Comparison of ENCODE assay signal across 14 mouse cellular contexts in the genomic region with DNA sequence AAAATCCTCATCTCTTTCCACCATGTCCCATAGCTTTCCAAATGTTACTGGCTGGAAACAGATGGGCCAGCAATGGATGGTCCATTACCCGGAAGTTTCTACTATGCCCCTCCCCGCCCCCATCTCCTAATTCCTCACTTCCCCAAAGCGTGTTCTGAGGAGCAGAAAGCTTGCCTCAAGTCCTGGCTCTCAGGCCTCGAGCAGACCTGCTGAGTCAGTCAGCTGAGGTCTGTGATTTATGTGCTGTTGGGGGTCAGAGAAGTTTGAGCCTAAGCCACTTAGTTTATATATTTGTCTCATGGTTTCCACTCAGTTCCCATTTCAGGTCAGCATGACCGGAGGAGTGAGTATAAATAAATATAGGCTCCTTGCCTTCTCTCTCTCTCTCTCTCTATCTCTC.
"Had no signal": no experiment of that assay in that cellular context is flagged by ENCODE, and none has a peak within 500 bp of the region (broad histone marks: within the 10 kb centered on the region; RNA-seq: fewer than 3 reads in every experiment).

No protein-coding gene starts in this region.

- H3K4me2 ChIP-seq: limb, embryonic 15.5 days; liver, embryonic 12.5 days; lung, embryonic 15.5 days; midbrain, embryonic 13.5 days had no signal

- H3K9ac ChIP-seq: limb, embryonic 15.5 days; liver, embryonic 12.5 days; lung, embryonic 15.5 days; midbrain, embryonic 13.5 days had no signal

- H3K9me3 ChIP-seq: limb, embryonic 15.5 days; liver, embryonic 12.5 days; lung, embryonic 15.5 days; midbrain, embryonic 13.5 days had no signal

- H3K36me3 ChIP-seq: limb, embryonic 15.5 days; liver, embryonic 12.5 days; lung, embryonic 15.5 days; midbrain, embryonic 13.5 days had no signal

- DNase-seq: kidney, adult 9 months; kidney, postnatal 4 days; right cerebral cortex, postnatal 4 days; spleen, adult 18-20 months; thymus, adult 18-20 months; thymus, postnatal 14 days had no signal

- H3K27me3 ChIP-seq: limb, embryonic 15.5 days; liver, embryonic 12.5 days; lung, embryonic 15.5 days; midbrain, embryonic 13.5 days had no signal

- ATAC-seq: intestine, postnatal 0 days; liver, embryonic 12.5 days; midbrain, embryonic 13.5 days had no signal

- H3K4me3 ChIP-seq: left cerebral cortex, adult 2 months; limb, embryonic 15.5 days; liver, embryonic 12.5 days; lung, embryonic 15.5 days; megakaryocyte, embryonic 14.5 days; midbrain, embryonic 13.5 days had no signal

- H3K4me1 ChIP-seq: midbrain, embryonic 13.5 days had no signal

- H3K27ac ChIP-seq: kidney, postnatal 0 days; left cerebral cortex, adult 2 months; limb, embryonic 15.5 days; liver, embryonic 12.5 days; lung, embryonic 15.5 days; midbrain, embryonic 13.5 days had no signal
